Mouse (Mus musculus): ENCODE data around the gene Plppr3. TPM values are rescaled to one million over a fixed set of nuclear protein-coding genes. Genes with fewer than 3 reads are reported as not detected.
"Not testable (repeated sequence)": the region's sequence is repeated elsewhere in the genome, so short reads cannot be mapped to it uniquely, and the experiment has no call there.

Gene Plppr3
- polyA plus RNA-seq, 1 experiment from 2014 or later: 32.4 TPM

- H3K36me3 ChIP-seq (ENCODE audit: control insufficient read depth, insufficient read depth, low read length): peaks cover 8% of the 10 kb centered on the region
- no peak within 1 kb of the TSS for H3K27ac ChIP-seq (replicated peaks; ENCODE audit: low read depth, low read length)
- no peak within 1 kb of the TSS for H3K4me3 ChIP-seq (ENCODE audit: low read depth, low read length)
- no peaks in the 10 kb centered on the region for H3K4me1 ChIP-seq (ENCODE audit: control insufficient read depth, insufficient read depth, low read length)
- H3K4me2 ChIP-seq (ENCODE audit: low read depth, low read length): no peak within 1 kb of the TSS
- DNase-seq (ENCODE audit: low spot score) (no peak), ATAC-seq (ENCODE audit: low read depth) (no peak)
- no peak within 1 kb of the TSS for H3K9ac ChIP-seq (ENCODE audit: low read depth, low read length)
- no peaks in the 10 kb centered on the region for H3K27me3 ChIP-seq (replicated peaks; ENCODE audit: control insufficient read depth, insufficient read depth, low read length)
- H3K9me3 ChIP-seq (ENCODE audit: control insufficient read depth, low read length): no peaks in the 10 kb centered on the region
- WGBS: 31% methylated on average over 5 of the region's 5 CpGs
Measured at GRCm38 (mm10) chr10:79890670-79891069, 16.2 kb upstream of the Plppr3 start, which contains the start of gene Cfd. TSS of gene Cfd (plus strand) at chr10:79890853.

GRCm38 (mm10) chr10:79889386-79889785 lies 15.0 kb upstream of the Plppr3 start:
- H3K36me3 ChIP-seq (ENCODE audit: control insufficient read depth, insufficient read depth, low read length): no peaks in the 10 kb centered on the region
- no peak overlapping the region for H3K4me2 ChIP-seq (ENCODE audit: low read depth, low read length)
- H3K9me3 ChIP-seq (ENCODE audit: control insufficient read depth, low read length): no peaks in the 10 kb centered on the region
- no peaks in the 10 kb centered on the region for H3K4me1 ChIP-seq (ENCODE audit: control insufficient read depth, insufficient read depth, low read length)
- H3K4me3 ChIP-seq (ENCODE audit: low read depth, low read length): no peak overlapping the region
- no peak overlapping the region for H3K27ac ChIP-seq (replicated peaks; ENCODE audit: low read depth, low read length)
- H3K9ac ChIP-seq (ENCODE audit: low read depth, low read length): no peak overlapping the region
- WGBS: 71% methylated on average over 2 of the region's 2 CpGs
- ATAC-seq (ENCODE audit: low read depth) (no peak), DNase-seq (ENCODE audit: low spot score) (no peak)
- H3K27me3 ChIP-seq (replicated peaks; ENCODE audit: control insufficient read depth, insufficient read depth, low read length): no peaks in the 10 kb centered on the region

- no peaks in the 10 kb centered on the region for H3K9me3 ChIP-seq (ENCODE audit: control insufficient read depth, low read length)
- H3K27me3 ChIP-seq (replicated peaks; ENCODE audit: control insufficient read depth, insufficient read depth, low read length): no peaks in the 10 kb centered on the region
- H3K4me3 ChIP-seq (ENCODE audit: low read depth, low read length): no peak overlapping the region
- H3K27ac ChIP-seq (replicated peaks; ENCODE audit: low read depth, low read length): no peak overlapping the region
- DNase-seq (ENCODE audit: low spot score): no peak
- no peaks in the 10 kb centered on the region for H3K36me3 ChIP-seq (ENCODE audit: control insufficient read depth, insufficient read depth, low read length)
- no peak overlapping the region for H3K9ac ChIP-seq (ENCODE audit: low read depth, low read length)
- 83% methylated on average over 8 of the region's 8 CpGs for WGBS
- no peak for ATAC-seq (ENCODE audit: low read depth)
- no peak overlapping the region for H3K4me2 ChIP-seq (ENCODE audit: low read depth, low read length)
- H3K4me1 ChIP-seq (ENCODE audit: control insufficient read depth, insufficient read depth, low read length): peaks cover 7% of the 10 kb centered on the region
Measured at GRCm38 (mm10) chr10:79886611-79887010, 12.2 kb upstream of the Plppr3 start.

GRCm38 (mm10) chr10:79886054-79886453 lies 11.6 kb upstream of the Plppr3 start, which contains the start of gene Elane:
TSS of gene Elane (plus strand) at chr10:79886247.
- ATAC-seq (ENCODE audit: low read depth) (no peak), DNase-seq (ENCODE audit: low spot score) (no peak)
- Histone ChIP-seq H3K36me3 (ENCODE audit: control insufficient read depth, insufficient read depth, low read length) (no peaks in the 10 kb centered on the region), H3K4me3 (ENCODE audit: low read depth, low read length) (no peak within 1 kb of the TSS), H3K27me3 (replicated peaks; ENCODE audit: control insufficient read depth, insufficient read depth, low read length) (no peaks in the 10 kb centered on the region), H3K27ac (replicated peaks; ENCODE audit: low read depth, low read length) (no peak within 1 kb of the TSS), H3K4me1 (ENCODE audit: control insufficient read depth, insufficient read depth, low read length) (peaks cover 7% of the 10 kb centered on the region), H3K9me3 (ENCODE audit: control insufficient read depth, low read length) (no peaks in the 10 kb centered on the region), H3K9ac (ENCODE audit: low read depth, low read length) (no peak within 1 kb of the TSS), H3K4me2 (ENCODE audit: low read depth, low read length) (no peak within 1 kb of the TSS)
- 73% methylated on average over 6 of the region's 6 CpGs for WGBS

GRCm38 (mm10) chr10:79884938-79885337 lies 10.5 kb upstream of the Plppr3 start:
- H3K9me3 ChIP-seq (ENCODE audit: control insufficient read depth, low read length); DNase-seq (ENCODE audit: low spot score); H3K9ac ChIP-seq (ENCODE audit: low read depth, low read length); ATAC-seq (ENCODE audit: low read depth); H3K36me3 ChIP-seq (ENCODE audit: control insufficient read depth, insufficient read depth, low read length); H3K27ac ChIP-seq (replicated peaks; ENCODE audit: low read depth, low read length); H3K4me3 ChIP-seq (ENCODE audit: low read depth, low read length); H3K27me3 ChIP-seq (replicated peaks; ENCODE audit: control insufficient read depth, insufficient read depth, low read length); H3K4me2 ChIP-seq (ENCODE audit: low read depth, low read length): not testable (repeated sequence)
- 77% methylated on average over 3 of the region's 3 CpGs for WGBS
- H3K4me1 ChIP-seq (ENCODE audit: control insufficient read depth, insufficient read depth, low read length): peaks cover 12% of the 10 kb centered on the region

- no peaks in the 10 kb centered on the region for H3K9me3 ChIP-seq (ENCODE audit: control insufficient read depth, low read length)
- peaks cover 12% of the 10 kb centered on the region for H3K4me1 ChIP-seq (ENCODE audit: control insufficient read depth, insufficient read depth, low read length)
- DNase-seq (ENCODE audit: low spot score) (no peak), ATAC-seq (ENCODE audit: low read depth) (no peak)
- no peak overlapping the region for H3K9ac ChIP-seq (ENCODE audit: low read depth, low read length)
- H3K4me2 ChIP-seq (ENCODE audit: low read depth, low read length): no peak overlapping the region
- no peaks in the 10 kb centered on the region for H3K27me3 ChIP-seq (replicated peaks; ENCODE audit: control insufficient read depth, insufficient read depth, low read length)
- H3K27ac ChIP-seq (replicated peaks; ENCODE audit: low read depth, low read length): no peak overlapping the region
- H3K36me3 ChIP-seq (ENCODE audit: control insufficient read depth, insufficient read depth, low read length): no peaks in the 10 kb centered on the region
- WGBS: 75% methylated on average over 4 of the region's 4 CpGs
- no peak overlapping the region for H3K4me3 ChIP-seq (ENCODE audit: low read depth, low read length)
Measured at GRCm38 (mm10) chr10:79884446-79884845, 10.0 kb upstream of the Plppr3 start.

- peaks cover 12% of the 10 kb centered on the region for H3K4me1 ChIP-seq (ENCODE audit: control insufficient read depth, insufficient read depth, low read length)
- peak overlapping the region; percentile 7; the same call in 1 of the 2 replicates for H3K4me2 ChIP-seq (ENCODE audit: low read depth, low read length)
- H3K36me3 ChIP-seq (ENCODE audit: control insufficient read depth, insufficient read depth, low read length): no peaks in the 10 kb centered on the region
- no peaks in the 10 kb centered on the region for H3K9me3 ChIP-seq (ENCODE audit: control insufficient read depth, low read length)
- H3K27me3 ChIP-seq (replicated peaks; ENCODE audit: control insufficient read depth, insufficient read depth, low read length): no peaks in the 10 kb centered on the region
- no peak overlapping the region for H3K4me3 ChIP-seq (ENCODE audit: low read depth, low read length)
- no peak overlapping the region for H3K27ac ChIP-seq (replicated peaks; ENCODE audit: low read depth, low read length)
- DNase-seq (ENCODE audit: low spot score) (peak; percentile 87), ATAC-seq (ENCODE audit: low read depth) (peak; percentile 34; the same call in 1 of the 2 replicates)
- peak overlapping the region; percentile 2; the same call in 1 of the 2 replicates for H3K9ac ChIP-seq (ENCODE audit: low read depth, low read length)
- WGBS: 15% methylated on average over 22 of the region's 22 CpGs
Measured at GRCm38 (mm10) chr10:79883297-79884084, 9.1 kb upstream of the Plppr3 start.

- DNase-seq (ENCODE audit: low spot score) (no peak), ATAC-seq (ENCODE audit: low read depth) (no peak)
- H3K27me3 ChIP-seq (replicated peaks; ENCODE audit: control insufficient read depth, insufficient read depth, low read length): no peaks in the 10 kb centered on the region
- peaks cover 12% of the 10 kb centered on the region for H3K4me1 ChIP-seq (ENCODE audit: control insufficient read depth, insufficient read depth, low read length)
- no peaks in the 10 kb centered on the region for H3K36me3 ChIP-seq (ENCODE audit: control insufficient read depth, insufficient read depth, low read length)
- 10% methylated on average over 22 of the region's 22 CpGs for WGBS
- no peaks in the 10 kb centered on the region for H3K9me3 ChIP-seq (ENCODE audit: control insufficient read depth, low read length)
- H3K4me2 ChIP-seq (ENCODE audit: low read depth, low read length): peak overlapping the region; percentile 48
- peak overlapping the region; percentile 46; the same call in 1 of the 2 replicates for H3K9ac ChIP-seq (ENCODE audit: low read depth, low read length)
- no peak overlapping the region for H3K27ac ChIP-seq (replicated peaks; ENCODE audit: low read depth, low read length)
- H3K4me3 ChIP-seq (ENCODE audit: low read depth, low read length): peak overlapping the region; percentile 19
Measured at GRCm38 (mm10) chr10:79881981-79882380, 7.5 kb upstream of the Plppr3 start.

GRCm38 (mm10) chr10:79880721-79881120 lies 6.3 kb upstream of the Plppr3 start:
- no peak overlapping the region for H3K4me3 ChIP-seq (ENCODE audit: low read depth, low read length)
- ATAC-seq (ENCODE audit: low read depth): peak; percentile 19; the same call in 1 of the 2 replicates
- no peaks in the 10 kb centered on the region for H3K36me3 ChIP-seq (ENCODE audit: control insufficient read depth, insufficient read depth, low read length)
- no peak overlapping the region for H3K27ac ChIP-seq (replicated peaks; ENCODE audit: low read depth, low read length)
- H3K4me2 ChIP-seq (ENCODE audit: low read depth, low read length): peak overlapping the region; percentile 12; the same call in 1 of the 2 replicates
- no peaks in the 10 kb centered on the region for H3K9me3 ChIP-seq (ENCODE audit: control insufficient read depth, low read length)
- H3K4me1 ChIP-seq (ENCODE audit: control insufficient read depth, insufficient read depth, low read length): peaks cover 12% of the 10 kb centered on the region
- no peak overlapping the region for H3K9ac ChIP-seq (ENCODE audit: low read depth, low read length)
- H3K27me3 ChIP-seq (replicated peaks; ENCODE audit: control insufficient read depth, insufficient read depth, low read length): no peaks in the 10 kb centered on the region
- peak; percentile 55 for DNase-seq (ENCODE audit: low spot score)
- 12% methylated on average over 9 of the region's 9 CpGs for WGBS
